Mouse (Mus musculus): ENCODE results near the gene Chchd6. TPM values are rescaled to one million over a fixed set of nuclear protein-coding genes. Genes with fewer than 3 reads are reported as not detected.

The Chchd6 gene
- 36.0 and 69.2 TPM in 2 replicates for polyA plus RNA-seq (2012; rRNA removed)

GRCm38 (mm10) chr6:89595018-89595776 is at the start of gene Chchd6:
Gene Chchd6, minus strand, starts transcription at chr6:89595652.

GRCm38 (mm10) chr6:89643798-89644270 is 48.4 kb upstream of the Chchd6 start, which contains the start of gene Txnrd3:
Gene Txnrd3, plus strand, starts transcription at chr6:89643988.

GRCm38 (mm10) chr6:89362281-89363106 is 233.0 kb downstream of the Chchd6 start, which contains the start of gene Plxna1:
Gene Plxna1, minus strand, starts transcription at chr6:89362620.

Other genes with a start within 250 kb of the Chchd6 start
- gene Plxna1, start 233.0 kb downstream of the Chchd6 start, polyA plus RNA-seq (2012; rRNA removed): 121 and 127 TPM in 2 replicates
- gene Txnrd3, start 48.3 kb upstream of the Chchd6 start, polyA plus RNA-seq (2012; rRNA removed): 14.2 and 16.6 TPM in 2 replicates
- gene Vmn1r40, start 111.9 kb upstream of the Chchd6 start, polyA plus RNA-seq (2012; rRNA removed): not detected in 2 replicates
- not detected in 2 replicates for gene Vmn1r41, start 145.1 kb upstream of the Chchd6 start, polyA plus RNA-seq (2012; rRNA removed)